Mouse (Mus musculus): ENCODE measurements around the gene Dazap1. TPM values are rescaled to one million over a fixed set of nuclear protein-coding genes. Genes with fewer than 3 reads are reported as not detected.
A peak's percentile ranks its signal among the peaks of the same experiment; 100 is the strongest.
"Not testable (repeated sequence)": the region's sequence is repeated elsewhere in the genome, so short reads cannot be mapped to it uniquely, and the experiment has no call there.

The Dazap1 gene
- polyA plus RNA-seq, 1 experiment from 2014 or later, result 51.0 TPM

GRCm38 (mm10) chr10:80238306-80238705 is 23.0 kb upstream of the Dazap1 start:
- DNase-seq (ENCODE audit: low spot score), result no peak
- Histone ChIP-seq H3K9me3 (no peaks in the 10 kb centered on the region), H3K4me3 (no peak overlapping the region), H3K27ac (no peak overlapping the region), H3K36me3 (peaks cover 100% of the 10 kb centered on the region), H3K27me3 (ENCODE audit: insufficient read depth, poor library complexity, severe bottlenecking) (no peaks in the 10 kb centered on the region), H3K4me1 (replicated peaks) (peaks cover 10% of the 10 kb centered on the region)
- 89% methylated on average over 3 of the region's 3 CpGs for WGBS

GRCm38 (mm10) chr10:80239791-80240190 is 21.5 kb upstream of the Dazap1 start:
- peaks cover 10% of the 10 kb centered on the region for H3K4me1 ChIP-seq (replicated peaks)
- no peak for DNase-seq (ENCODE audit: low spot score)
- H3K27me3 ChIP-seq (ENCODE audit: insufficient read depth, poor library complexity, severe bottlenecking), result no peaks in the 10 kb centered on the region
- WGBS, result 92% methylated on average over 6 of the region's 6 CpGs
- H3K9me3 ChIP-seq, result no peaks in the 10 kb centered on the region
- no peak overlapping the region for H3K27ac ChIP-seq
- H3K36me3 ChIP-seq, result peaks cover 100% of the 10 kb centered on the region
- no peak overlapping the region for H3K4me3 ChIP-seq

GRCm38 (mm10) chr10:80242088-80242487 is 19.2 kb upstream of the Dazap1 start:
- H3K27ac ChIP-seq, result no peak overlapping the region
- no peak for DNase-seq (ENCODE audit: low spot score)
- peaks cover 22% of the 10 kb centered on the region for H3K4me1 ChIP-seq (replicated peaks)
- H3K9me3 ChIP-seq, result no peaks in the 10 kb centered on the region
- 89% methylated on average over 9 of the region's 9 CpGs for WGBS
- no peak overlapping the region for H3K4me3 ChIP-seq
- peaks cover 77% of the 10 kb centered on the region for H3K36me3 ChIP-seq
- no peaks in the 10 kb centered on the region for H3K27me3 ChIP-seq (ENCODE audit: insufficient read depth, poor library complexity, severe bottlenecking)

- H3K4me3 ChIP-seq, result no peak overlapping the region
These were observed 18.7 kb upstream of the Dazap1 start for GRCm38 (mm10) chr10:80242607-80243006.

GRCm38 (mm10) chr10:80244791-80245399 is 16.4 kb upstream of the Dazap1 start:
- H3K4me3 ChIP-seq, result no peak overlapping the region
- DNase-seq (ENCODE audit: low spot score), result peak; percentile 44
- H3K4me1 ChIP-seq (replicated peaks), result peaks cover 24% of the 10 kb centered on the region
- peaks cover 49% of the 10 kb centered on the region for H3K36me3 ChIP-seq
- H3K27me3 ChIP-seq (ENCODE audit: insufficient read depth, poor library complexity, severe bottlenecking), result no peaks in the 10 kb centered on the region
- no peaks in the 10 kb centered on the region for H3K9me3 ChIP-seq
- 42% methylated on average over 5 of the region's 5 CpGs for WGBS
- H3K27ac ChIP-seq, result peak overlapping the region; percentile 76

More at GRCm38 (mm10) chr10:80242607-80243006, 18.7 kb upstream of the Dazap1 start:
- no peak overlapping the region for H3K27ac ChIP-seq
- peaks cover 22% of the 10 kb centered on the region for H3K4me1 ChIP-seq (replicated peaks)
- H3K27me3 ChIP-seq (ENCODE audit: insufficient read depth, poor library complexity, severe bottlenecking), result no peaks in the 10 kb centered on the region
- H3K9me3 ChIP-seq, result no peaks in the 10 kb centered on the region
- 91% methylated on average over 3 of the region's 3 CpGs for WGBS
- H3K36me3 ChIP-seq, result peaks cover 72% of the 10 kb centered on the region
- DNase-seq (ENCODE audit: low spot score), result no peak

- Histone ChIP-seq H3K27me3 (ENCODE audit: insufficient read depth, poor library complexity, severe bottlenecking) (no peaks in the 10 kb centered on the region), H3K4me1 (replicated peaks) (peaks cover 31% of the 10 kb centered on the region), H3K9me3 (no peaks in the 10 kb centered on the region), H3K4me3 (no peak overlapping the region), H3K27ac (peak overlapping the region; percentile 76), H3K36me3 (peaks cover 42% of the 10 kb centered on the region)
- WGBS, result 3% methylated on average over 4 of the region's 4 CpGs
- DNase-seq (ENCODE audit: low spot score), result peak; percentile 81
These were observed 15.7 kb upstream of the Dazap1 start for GRCm38 (mm10) chr10:80245600-80245999.

- H3K4me1 ChIP-seq (replicated peaks), result peaks cover 40% of the 10 kb centered on the region
- peak overlapping the region; percentile 9; the same call in 1 of the 2 replicates for H3K4me3 ChIP-seq
- peak; percentile 31 for DNase-seq (ENCODE audit: low spot score)
- WGBS, result 62% methylated on average over 6 of the region's 6 CpGs
- H3K9me3 ChIP-seq, result no peaks in the 10 kb centered on the region
- no peak overlapping the region for H3K27ac ChIP-seq
- no peaks in the 10 kb centered on the region for H3K27me3 ChIP-seq (ENCODE audit: insufficient read depth, poor library complexity, severe bottlenecking)
- H3K36me3 ChIP-seq, result peaks cover 29% of the 10 kb centered on the region
These were observed 13.4 kb upstream of the Dazap1 start for GRCm38 (mm10) chr10:80247849-80248248.

GRCm38 (mm10) chr10:80248437-80248836 is 12.8 kb upstream of the Dazap1 start:
- not testable (repeated sequence) for H3K9me3 ChIP-seq; H3K27me3 ChIP-seq (ENCODE audit: insufficient read depth, poor library complexity, severe bottlenecking); DNase-seq (ENCODE audit: low spot score); H3K27ac ChIP-seq
- Histone ChIP-seq H3K36me3 (peaks cover 29% of the 10 kb centered on the region), H3K4me1 (replicated peaks) (peaks cover 41% of the 10 kb centered on the region), H3K4me3 (peak overlapping the region; percentile 57)
- 49% methylated on average over 3 of the region's 3 CpGs for WGBS

- peak; percentile 90 for DNase-seq (ENCODE audit: low spot score)
- Histone ChIP-seq H3K4me3 (peak within 1 kb of the TSS; percentile 57), H3K4me1 (replicated peaks) (peaks cover 36% of the 10 kb centered on the region), H3K27me3 (ENCODE audit: insufficient read depth, poor library complexity, severe bottlenecking) (no peaks in the 10 kb centered on the region), H3K27ac (peak within 1 kb of the TSS; percentile 94), H3K9me3 (no peaks in the 10 kb centered on the region), H3K36me3 (peaks cover 29% of the 10 kb centered on the region)
- WGBS, result under 1% methylated on average over 53 of the region's 53 CpGs
These were observed 12.2 kb upstream of the Dazap1 start, which contains the start of gene Ndufs7 for GRCm38 (mm10) chr10:80248971-80249640. Ndufs7 (plus strand) TSS chr10:80249121.

- no peaks in the 10 kb centered on the region for H3K9me3 ChIP-seq
- H3K4me3 ChIP-seq, result peak overlapping the region; percentile 57
- WGBS, result 41% methylated on average over 2 of the region's 2 CpGs
- no peak for DNase-seq (ENCODE audit: low spot score)
- H3K36me3 ChIP-seq, result peaks cover 32% of the 10 kb centered on the region
- H3K27me3 ChIP-seq (ENCODE audit: insufficient read depth, poor library complexity, severe bottlenecking), result no peaks in the 10 kb centered on the region
- peak overlapping the region; percentile 94 for H3K27ac ChIP-seq
- peaks cover 31% of the 10 kb centered on the region for H3K4me1 ChIP-seq (replicated peaks)
These were observed 11.2 kb upstream of the Dazap1 start for GRCm38 (mm10) chr10:80250059-80250458.

GRCm38 (mm10) chr10:80250573-80250972 is 10.7 kb upstream of the Dazap1 start:
- Histone ChIP-seq H3K36me3 (peaks cover 37% of the 10 kb centered on the region), H3K4me3 (peak overlapping the region; percentile 57), H3K27me3 (ENCODE audit: insufficient read depth, poor library complexity, severe bottlenecking) (no peaks in the 10 kb centered on the region), H3K4me1 (replicated peaks) (peaks cover 26% of the 10 kb centered on the region), H3K9me3 (no peaks in the 10 kb centered on the region), H3K27ac (no peak overlapping the region)
- no peak for DNase-seq (ENCODE audit: low spot score)
- WGBS, result 86% methylated on average over 4 of the region's 4 CpGs

- no peaks in the 10 kb centered on the region for H3K27me3 ChIP-seq (ENCODE audit: insufficient read depth, poor library complexity, severe bottlenecking)
- H3K4me3 ChIP-seq, result no peak overlapping the region
- no peak for DNase-seq (ENCODE audit: low spot score)
- H3K9me3 ChIP-seq, result no peaks in the 10 kb centered on the region
- H3K36me3 ChIP-seq, result peaks cover 51% of the 10 kb centered on the region
- H3K27ac ChIP-seq, result no peak overlapping the region
- peaks cover 34% of the 10 kb centered on the region for H3K4me1 ChIP-seq (replicated peaks)
These were observed 9.3 kb upstream of the Dazap1 start for GRCm38 (mm10) chr10:80252011-80252410.

- no peaks in the 10 kb centered on the region for H3K27me3 ChIP-seq (ENCODE audit: insufficient read depth, poor library complexity, severe bottlenecking)
- WGBS, result 90% methylated on average over 11 of the region's 11 CpGs
- no peaks in the 10 kb centered on the region for H3K9me3 ChIP-seq
- DNase-seq (ENCODE audit: low spot score), result no peak
- no peak overlapping the region for H3K27ac ChIP-seq
- H3K4me1 ChIP-seq (replicated peaks), result peaks cover 35% of the 10 kb centered on the region
- no peak overlapping the region for H3K4me3 ChIP-seq
- peaks cover 57% of the 10 kb centered on the region for H3K36me3 ChIP-seq
These were observed 8.6 kb upstream of the Dazap1 start for GRCm38 (mm10) chr10:80252493-80253274.
